Mouse (Mus musculus) erythroblast, embryonic 14.5 days (primary cell): Measurements from ENCODE around the gene Polr2e. TPM values are rescaled to one million over a fixed set of nuclear protein-coding genes. Genes with fewer than 3 reads are reported as not detected.

Experiments used
- H3K27me3 ChIP-seq: 2 replicates; pipeline ENCODE4 v1.6.1; 2012; ENCODE audit warnings: inconsistent platforms; ENCODE audit not compliant: control insufficient read depth
- H3K36me3 ChIP-seq: 2 replicates; pipeline ENCODE4 v1.6.1; 2012; ENCODE audit warnings: mild to moderate bottlenecking, inconsistent platforms; ENCODE audit not compliant: control insufficient read depth
- H3K4me1 ChIP-seq: 2 replicates; pipeline ENCODE4 v1.6.1; 2012; ENCODE audit warnings: inconsistent platforms; ENCODE audit not compliant: control insufficient read depth
- H3K4me3 ChIP-seq: replicated peaks from 2 replicates; pipeline ENCODE3; 2012; ENCODE audit warnings: moderate library complexity, mild to moderate bottlenecking, inconsistent platforms
- H3K9me3 ChIP-seq: 2 replicates; pipeline ENCODE4 v1.6.1; 2012; ENCODE audit warnings: low read length, inconsistent platforms, mixed read lengths; ENCODE audit not compliant: control insufficient read depth
- GATA1 ChIP-seq: IDR thresholded peaks from 2 replicates; pipeline ENCODE4 v1.6.1; 2012; ENCODE audit warnings: low read length, inconsistent platforms, mixed read lengths
- TAL1 ChIP-seq: IDR thresholded peaks from 3 replicates; pipeline ENCODE4 v1.6.1; 2012; ENCODE audit warnings: low read length, inconsistent platforms, mixed read lengths
- polyA plus RNA-seq: library from polyadenylated mRNA; stranded (reverse); fragments of >175 nt; gene quantifications from 2 replicates; pipeline ENCODE4 v1.2.3, GENCODE M21; 2012

The Polr2e gene
- polyA plus RNA-seq, 1 experiment: 11.9 TPM

- Histone ChIP-seq H3K4me3 (no peak overlapping the region), H3K27me3 (no peaks in the 10 kb centered on the region), H3K9me3 (no peaks in the 10 kb centered on the region), H3K4me1 (peaks cover 98% of the 10 kb centered on the region), H3K36me3 (peaks cover 95% of the 10 kb centered on the region)
- TF ChIP-seq TAL1 (no peak), GATA1 (no peak)
These were observed 36.8 kb upstream of the Polr2e start for GRCm38 (mm10) chr10:80076386-80076785.

- H3K4me1 ChIP-seq: peaks cover 98% of the 10 kb centered on the region
- no peak overlapping the region for H3K4me3 ChIP-seq
- H3K36me3 ChIP-seq: peaks cover 94% of the 10 kb centered on the region
- TF ChIP-seq TAL1 (no peak), GATA1 (no peak)
- no peaks in the 10 kb centered on the region for H3K9me3 ChIP-seq
- H3K27me3 ChIP-seq: no peaks in the 10 kb centered on the region
These were observed 36.3 kb upstream of the Polr2e start for GRCm38 (mm10) chr10:80075924-80076323.

GRCm38 (mm10) chr10:80074813-80075601 lies 35.4 kb upstream of the Polr2e start:
- peaks cover 98% of the 10 kb centered on the region for H3K4me1 ChIP-seq
- TF ChIP-seq GATA1: no peak
- no peak for TF ChIP-seq TAL1

DNA sequence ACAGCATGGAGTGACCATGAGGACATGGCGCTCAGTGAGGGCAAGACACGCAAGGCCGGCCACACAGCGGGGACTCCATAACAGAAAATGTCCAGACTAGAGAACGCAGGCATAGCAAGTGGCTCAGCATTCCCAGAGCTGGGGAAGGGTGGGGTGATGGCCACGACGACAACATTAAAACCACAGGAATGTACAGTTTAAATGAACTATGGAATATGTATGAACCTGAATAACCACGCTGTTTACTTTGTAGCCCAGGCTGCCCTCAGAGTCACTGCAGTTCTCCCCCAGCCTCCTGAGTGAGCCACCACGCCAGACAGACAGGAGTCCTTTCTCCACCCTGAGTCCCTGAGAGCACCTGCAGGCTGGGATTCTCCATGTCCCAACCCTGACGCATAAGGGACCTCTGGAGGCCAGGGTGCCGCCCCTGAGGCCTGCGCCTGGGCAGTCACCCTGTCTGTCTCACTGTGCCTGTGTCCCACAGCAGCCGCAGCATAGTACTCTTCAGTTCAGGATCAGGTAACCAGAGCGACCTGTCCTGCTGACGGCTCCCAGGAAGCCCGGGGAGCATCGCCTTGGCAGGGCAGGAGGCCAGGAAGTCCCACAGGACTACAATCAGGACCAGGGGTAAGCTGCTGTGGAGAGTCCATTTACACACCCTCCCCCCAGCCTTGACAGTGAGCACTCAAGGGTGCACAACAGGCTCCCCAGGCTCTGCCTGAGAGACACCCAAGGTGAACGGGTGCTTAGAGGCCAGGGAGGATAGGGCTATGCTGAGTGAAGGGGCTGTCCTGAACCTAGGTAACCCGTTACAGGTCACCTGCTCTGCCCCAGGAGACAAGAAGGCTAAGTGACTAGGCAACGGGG lies 33.3 kb upstream of the Polr2e start:
- peaks cover 92% of the 10 kb centered on the region for H3K36me3 ChIP-seq
- H3K27me3 ChIP-seq: no peaks in the 10 kb centered on the region
- H3K4me3 ChIP-seq: no peak overlapping the region
- peaks cover 91% of the 10 kb centered on the region for H3K4me1 ChIP-seq
- TF ChIP-seq GATA1 (no peak), TAL1 (no peak)
- no peaks in the 10 kb centered on the region for H3K9me3 ChIP-seq

More at GRCm38 (mm10) chr10:80074813-80075601, 35.4 kb upstream of the Polr2e start:
- Histone ChIP-seq H3K27me3 (no peaks in the 10 kb centered on the region), H3K36me3 (peaks cover 94% of the 10 kb centered on the region), H3K9me3 (no peaks in the 10 kb centered on the region), H3K4me3 (peak overlapping the region; percentile 6)

GRCm38 (mm10) chr10:80071516-80071900 lies 31.9 kb upstream of the Polr2e start:
- Histone ChIP-seq H3K4me3 (peak overlapping the region; percentile 36), H3K9me3 (no peaks in the 10 kb centered on the region), H3K27me3 (no peaks in the 10 kb centered on the region), H3K4me1 (peaks cover 86% of the 10 kb centered on the region), H3K36me3 (peaks cover 93% of the 10 kb centered on the region)
- TF ChIP-seq TAL1: no peak
- no peak for TF ChIP-seq GATA1

GRCm38 (mm10) chr10:80070837-80071515 lies 31.4 kb upstream of the Polr2e start:
- peaks cover 83% of the 10 kb centered on the region for H3K4me1 ChIP-seq
- TF ChIP-seq GATA1 (no peak), TAL1 (peak; percentile 47)
- H3K4me3 ChIP-seq: peak overlapping the region; percentile 46
- no peaks in the 10 kb centered on the region for H3K27me3 ChIP-seq
- H3K36me3 ChIP-seq: peaks cover 93% of the 10 kb centered on the region
- no peaks in the 10 kb centered on the region for H3K9me3 ChIP-seq

DNA sequence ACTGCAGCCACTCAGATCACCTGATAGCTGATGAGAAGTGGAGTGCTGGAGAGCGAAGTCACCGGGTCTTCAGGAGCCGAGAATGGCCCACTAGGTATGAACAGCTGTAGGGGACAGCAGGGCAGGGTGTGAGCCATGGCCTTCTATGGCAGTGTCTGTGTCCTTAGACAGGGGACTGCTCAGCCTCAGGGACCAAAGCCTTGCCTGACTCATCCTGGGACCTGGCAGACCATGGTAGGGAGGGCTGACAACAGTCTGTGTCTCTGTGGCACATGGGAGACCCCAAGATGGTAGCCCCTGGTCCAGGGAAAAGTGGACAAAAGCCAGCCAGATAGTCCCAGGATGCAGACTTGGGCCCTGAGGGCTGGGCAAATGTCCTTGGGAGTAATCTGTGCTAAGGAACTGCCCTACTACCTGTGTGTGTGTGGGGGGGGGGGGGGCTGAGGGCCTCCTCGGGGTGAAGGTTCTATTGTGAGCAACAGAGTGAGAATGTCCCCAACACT lies 30.4 kb upstream of the Polr2e start:
- H3K4me3 ChIP-seq: no peak overlapping the region
- peaks cover 92% of the 10 kb centered on the region for H3K36me3 ChIP-seq
- H3K27me3 ChIP-seq: no peaks in the 10 kb centered on the region
- peaks cover 78% of the 10 kb centered on the region for H3K4me1 ChIP-seq
- H3K9me3 ChIP-seq: no peaks in the 10 kb centered on the region
- TF ChIP-seq TAL1: no peak
- no peak for TF ChIP-seq GATA1

DNA sequence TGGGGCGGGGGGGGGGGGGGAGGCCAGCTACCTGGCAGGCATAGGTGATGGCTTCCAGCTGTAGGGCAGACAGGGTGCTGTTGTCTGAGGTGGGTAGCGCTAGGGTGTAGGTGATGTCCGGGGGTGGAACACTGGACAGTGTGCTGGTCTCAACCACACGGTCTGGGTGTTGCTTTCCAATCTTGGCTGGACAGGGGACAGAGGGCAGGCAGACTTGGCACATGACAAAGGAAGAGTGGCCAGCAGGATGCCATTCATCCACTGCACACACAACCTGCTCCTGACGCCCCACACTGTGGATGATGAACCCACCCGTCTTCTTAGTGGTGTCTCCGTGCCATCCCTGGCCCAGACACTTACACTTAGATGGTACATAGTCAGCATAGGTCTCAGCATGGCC lies 29.7 kb upstream of the Polr2e start:
- Histone ChIP-seq H3K36me3 (peaks cover 92% of the 10 kb centered on the region), H3K4me1 (peaks cover 72% of the 10 kb centered on the region), H3K4me3 (no peak overlapping the region), H3K9me3 (no peaks in the 10 kb centered on the region), H3K27me3 (no peaks in the 10 kb centered on the region)
- no peak for TF ChIP-seq TAL1
- no peak for TF ChIP-seq GATA1
